Mouse (Mus musculus): ENCODE results near the gene Adck2. TPM values are rescaled to one million over a fixed set of nuclear protein-coding genes. Genes with fewer than 3 reads are reported as not detected.

Gene Adck2
- polyA plus RNA-seq, 1 experiment from 2014 or later: 26.6 TPM

DNA sequence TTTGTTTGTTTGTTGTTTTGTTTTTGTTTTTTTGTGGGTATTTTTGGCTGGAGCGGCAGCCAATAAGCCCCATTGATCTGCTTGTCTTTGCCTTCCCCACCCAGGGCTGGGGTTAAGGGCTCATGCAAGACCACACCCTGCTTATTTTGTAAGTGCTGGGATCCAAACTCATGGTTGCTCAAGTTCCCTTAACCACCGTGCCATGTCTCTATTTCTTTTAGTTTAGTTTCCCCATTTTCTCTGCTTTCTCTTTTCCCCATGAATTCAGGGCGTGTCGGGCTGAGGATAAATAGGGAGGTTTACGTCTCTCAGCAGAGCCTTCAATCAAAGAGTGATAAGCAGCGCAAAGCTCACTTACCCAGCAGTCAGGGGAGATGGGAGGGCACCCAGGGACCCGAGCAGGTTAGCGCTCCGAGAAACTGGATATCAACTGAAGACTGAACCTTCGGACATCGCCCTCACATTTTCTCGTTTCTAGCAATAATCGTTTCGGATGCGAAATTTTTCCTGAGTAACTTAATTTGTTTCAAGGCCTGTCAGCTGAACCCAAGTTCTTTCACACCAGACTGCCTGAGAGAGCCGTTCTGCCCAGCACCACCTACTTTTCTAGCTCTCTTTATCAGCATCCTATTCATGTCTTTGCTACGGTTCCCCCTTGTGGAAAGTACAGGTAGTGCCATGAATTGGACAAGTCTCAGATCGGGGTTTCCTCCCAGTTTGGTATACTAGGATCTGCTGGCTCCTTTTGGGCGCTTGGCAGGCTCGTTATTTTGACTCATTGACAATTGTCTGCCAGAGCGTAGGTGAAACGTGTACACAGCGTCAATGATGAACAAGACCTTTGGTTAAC, 11.3 kb upstream of the Adck2 start:
- Histone ChIP-seq H3K27me3 (no peaks in the 10 kb centered on the region), H3K27ac (no peak overlapping the region), H3K4me1 (peaks cover 26% of the 10 kb centered on the region), H3K36me3 (no peaks in the 10 kb centered on the region), H3K4me3 (peak overlapping the region; percentile 17; the same call in 1 of the 2 replicates), H3K4me2 (peak overlapping the region; percentile 53), H3K9me3 (no peaks in the 10 kb centered on the region), H3K9ac (peak overlapping the region; percentile 13; the same call in 1 of the 2 replicates)
- WGBS: 17% methylated on average over 23 of the region's 23 CpGs
- peak; percentile 40; the same call in 1 of the 2 replicates for ATAC-seq (ENCODE audit: borderline replicate concordance, extremely low read depth, low FRiP score, low TSS enrichment)

DNA sequence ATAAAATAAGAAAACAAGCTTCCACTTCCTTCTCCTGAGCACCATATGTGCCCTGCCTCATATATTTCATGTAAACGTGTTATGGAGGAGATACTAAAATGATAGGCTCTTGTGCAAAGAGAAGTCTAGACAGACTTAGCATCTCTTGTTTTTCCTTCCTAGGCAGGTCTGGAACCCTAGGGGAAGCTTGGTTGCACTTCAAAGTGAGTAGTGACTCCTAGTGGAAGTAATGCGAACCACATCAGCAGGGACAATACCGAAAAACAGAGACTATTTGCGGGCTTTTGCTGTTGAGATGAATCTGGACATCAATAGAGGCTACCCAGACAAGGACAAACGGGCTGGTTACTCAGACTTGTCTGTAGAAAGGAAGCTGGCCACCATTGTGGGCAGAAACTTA, 6.1 kb upstream of the Adck2 start:
- Histone ChIP-seq H3K4me1 (0 out of 2 replicates have a peak, but pooled peaks cover under 1% of the 10 kb centered on the region), H3K9ac (no peak overlapping the region), H3K9me3 (no peaks in the 10 kb centered on the region), H3K36me3 (no peaks in the 10 kb centered on the region), H3K4me2 (no peak overlapping the region), H3K27ac (no peak overlapping the region), H3K4me3 (no peak overlapping the region), H3K27me3 (no peaks in the 10 kb centered on the region)
- ATAC-seq (ENCODE audit: borderline replicate concordance, extremely low read depth, low FRiP score, low TSS enrichment): no peak; the same call in 1 of the 2 replicates
- 13% methylated on average over 5 of the region's 5 CpGs for WGBS

- H3K4me3 ChIP-seq: no peak overlapping the region
- H3K27me3 ChIP-seq: no peaks in the 10 kb centered on the region
- ATAC-seq (ENCODE audit: borderline replicate concordance, extremely low read depth, low FRiP score, low TSS enrichment): no peak
- H3K4me1 ChIP-seq: peaks cover 16% of the 10 kb centered on the region
- H3K9me3 ChIP-seq: no peaks in the 10 kb centered on the region
- no peak overlapping the region for H3K27ac ChIP-seq
- no peak overlapping the region for H3K4me2 ChIP-seq
- H3K36me3 ChIP-seq: no peaks in the 10 kb centered on the region
- H3K9ac ChIP-seq: no peak overlapping the region
- WGBS: 53% methylated on average over 3 of the region's 3 CpGs
Measured at GRCm38 (mm10) chr6:39570426-39570825, 3.2 kb upstream of the Adck2 start.

- peak overlapping the region; percentile 92 for H3K27ac ChIP-seq
- H3K4me3 ChIP-seq: peak overlapping the region; percentile 95
- no peaks in the 10 kb centered on the region for H3K9me3 ChIP-seq
- peak overlapping the region; percentile 85 for H3K9ac ChIP-seq
- peaks cover 8% of the 10 kb centered on the region; the same call in 1 of the 2 replicates for H3K36me3 ChIP-seq
- peaks cover 16% of the 10 kb centered on the region for H3K4me1 ChIP-seq
- ATAC-seq (ENCODE audit: borderline replicate concordance, extremely low read depth, low FRiP score, low TSS enrichment): no peak
- peak overlapping the region; percentile 91 for H3K4me2 ChIP-seq
- H3K27me3 ChIP-seq: no peaks in the 10 kb centered on the region
- WGBS: 19% methylated on average over 10 of the region's 10 CpGs
Measured at GRCm38 (mm10) chr6:39574555-39574869, 839 bp downstream of the Adck2 start.

GRCm38 (mm10) chr6:39574951-39575350, 1.3 kb downstream of the Adck2 start:
- H3K9ac ChIP-seq: no peak overlapping the region
- 58% methylated on average over 7 of the region's 7 CpGs for WGBS
- no peak for ATAC-seq (ENCODE audit: borderline replicate concordance, extremely low read depth, low FRiP score, low TSS enrichment)

GRCm38 (mm10) chr6:39579552-39579951, 5.9 kb downstream of the Adck2 start:
- H3K36me3 ChIP-seq: peaks cover 24% of the 10 kb centered on the region
- H3K27me3 ChIP-seq: no peaks in the 10 kb centered on the region
- H3K9me3 ChIP-seq: no peaks in the 10 kb centered on the region
- no peak overlapping the region for H3K9ac ChIP-seq
- no peak for ATAC-seq (ENCODE audit: borderline replicate concordance, extremely low read depth, low FRiP score, low TSS enrichment)
- no peak overlapping the region for H3K27ac ChIP-seq
- 81% methylated on average over 7 of the region's 7 CpGs for WGBS
- no peak overlapping the region for H3K4me3 ChIP-seq
- no peak overlapping the region for H3K4me2 ChIP-seq
- peaks cover 7% of the 10 kb centered on the region for H3K4me1 ChIP-seq

More at GRCm38 (mm10) chr6:39574951-39575350, 1.3 kb downstream of the Adck2 start:
- Histone ChIP-seq H3K9me3 (no peaks in the 10 kb centered on the region), H3K4me2 (peak overlapping the region; percentile 91), H3K27ac (no peak overlapping the region; the same call in 1 of the 2 replicates), H3K36me3 (peaks cover 12% of the 10 kb centered on the region; the same call in 1 of the 2 replicates), H3K4me3 (peak overlapping the region; percentile 95), H3K27me3 (no peaks in the 10 kb centered on the region), H3K4me1 (peaks cover 16% of the 10 kb centered on the region)

- no peak overlapping the region for H3K27ac ChIP-seq
- peaks cover 24% of the 10 kb centered on the region for H3K36me3 ChIP-seq
- no peak overlapping the region for H3K9ac ChIP-seq
- no peak overlapping the region for H3K4me2 ChIP-seq
- H3K27me3 ChIP-seq: no peaks in the 10 kb centered on the region
- H3K4me3 ChIP-seq: no peak overlapping the region
- ATAC-seq (ENCODE audit: borderline replicate concordance, extremely low read depth, low FRiP score, low TSS enrichment): no peak
- WGBS: 81% methylated on average over 2 of the region's 2 CpGs
- H3K9me3 ChIP-seq: no peaks in the 10 kb centered on the region
- no peaks in the 10 kb centered on the region for H3K4me1 ChIP-seq
Measured at GRCm38 (mm10) chr6:39580558-39580957, 6.9 kb downstream of the Adck2 start.

DNA sequence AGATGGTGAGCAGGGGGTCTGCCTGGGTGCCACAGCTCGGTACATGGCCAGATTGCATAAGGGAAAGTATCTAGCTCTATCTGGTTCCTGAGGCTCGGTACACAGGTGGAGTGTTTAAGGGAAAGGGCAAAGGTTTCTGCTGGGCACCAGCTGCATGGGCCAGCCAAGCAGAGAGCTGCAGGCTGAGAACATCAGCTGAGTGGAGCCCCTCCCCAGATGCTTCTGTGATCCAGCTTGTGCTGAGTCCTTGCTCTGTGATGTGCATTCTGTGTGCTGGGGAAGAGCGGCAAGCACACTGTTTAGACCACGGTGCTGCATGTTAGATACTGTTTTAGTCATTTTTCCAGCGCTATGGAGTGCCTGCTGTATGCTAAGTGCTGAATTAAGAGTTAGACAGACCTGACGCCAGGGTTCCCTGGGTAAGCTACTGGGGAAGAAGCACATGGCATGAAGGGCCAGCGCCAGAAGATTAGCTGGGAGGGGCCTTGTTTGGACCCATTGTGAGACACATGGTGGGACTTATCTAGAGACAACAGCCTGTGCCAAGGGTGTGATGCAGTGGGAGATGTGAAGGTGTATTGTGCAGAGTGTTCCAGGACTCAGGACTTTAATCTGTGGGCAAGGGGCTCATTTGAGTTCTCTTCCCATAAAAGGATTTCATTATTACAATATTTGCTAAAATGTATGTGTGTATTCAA, 7.6 kb downstream of the Adck2 start:
- 74% methylated on average over 7 of the region's 7 CpGs for WGBS
- H3K36me3 ChIP-seq: peaks cover 28% of the 10 kb centered on the region

GRCm38 (mm10) chr6:39585517-39585916, 11.8 kb downstream of the Adck2 start, which contains the start of gene Gm42420:
Gm42420 (plus strand) TSS chr6:39585753.
- 89% methylated on average over 6 of the region's 6 CpGs for WGBS
- H3K27ac ChIP-seq: no peak within 1 kb of the TSS
- H3K27me3 ChIP-seq: no peaks in the 10 kb centered on the region
- H3K4me3 ChIP-seq: no peak within 1 kb of the TSS
- H3K36me3 ChIP-seq: peaks cover 25% of the 10 kb centered on the region; the same call in 1 of the 2 replicates
- H3K4me2 ChIP-seq: no peak within 1 kb of the TSS
- H3K4me1 ChIP-seq: no peaks in the 10 kb centered on the region
- H3K9ac ChIP-seq: no peak within 1 kb of the TSS
- no peaks in the 10 kb centered on the region for H3K9me3 ChIP-seq
- no peak for ATAC-seq (ENCODE audit: borderline replicate concordance, extremely low read depth, low FRiP score, low TSS enrichment)

More for the DNA sequence above, 7.6 kb downstream of the Adck2 start:
- no peak overlapping the region for H3K4me3 ChIP-seq
- no peak overlapping the region for H3K9ac ChIP-seq
- no peaks in the 10 kb centered on the region for H3K9me3 ChIP-seq
- H3K27me3 ChIP-seq: no peaks in the 10 kb centered on the region
- H3K4me2 ChIP-seq: no peak overlapping the region
- H3K4me1 ChIP-seq: no peaks in the 10 kb centered on the region
- H3K27ac ChIP-seq: no peak overlapping the region
- ATAC-seq (ENCODE audit: borderline replicate concordance, extremely low read depth, low FRiP score, low TSS enrichment): no peak

GRCm38 (mm10) chr6:39591481-39591880, 17.8 kb downstream of the Adck2 start:
- H3K9me3 ChIP-seq: no peaks in the 10 kb centered on the region
- no peaks in the 10 kb centered on the region for H3K27me3 ChIP-seq
- H3K36me3 ChIP-seq: 0 out of 2 replicates have a peak, but pooled peaks cover 8% of the 10 kb centered on the region
- no peak overlapping the region for H3K27ac ChIP-seq
- no peak for ATAC-seq (ENCODE audit: borderline replicate concordance, extremely low read depth, low FRiP score, low TSS enrichment)
- no peak overlapping the region for H3K9ac ChIP-seq
- peaks cover 11% of the 10 kb centered on the region for H3K4me1 ChIP-seq
- peak overlapping the region; percentile 71; the same call in 1 of the 2 replicates for H3K4me2 ChIP-seq
- 94% methylated on average over 4 of the region's 4 CpGs for whole genome bisulfite sequencing
- peak overlapping the region; percentile 92; the same call in 1 of the 2 replicates for H3K4me3 ChIP-seq

DNA sequence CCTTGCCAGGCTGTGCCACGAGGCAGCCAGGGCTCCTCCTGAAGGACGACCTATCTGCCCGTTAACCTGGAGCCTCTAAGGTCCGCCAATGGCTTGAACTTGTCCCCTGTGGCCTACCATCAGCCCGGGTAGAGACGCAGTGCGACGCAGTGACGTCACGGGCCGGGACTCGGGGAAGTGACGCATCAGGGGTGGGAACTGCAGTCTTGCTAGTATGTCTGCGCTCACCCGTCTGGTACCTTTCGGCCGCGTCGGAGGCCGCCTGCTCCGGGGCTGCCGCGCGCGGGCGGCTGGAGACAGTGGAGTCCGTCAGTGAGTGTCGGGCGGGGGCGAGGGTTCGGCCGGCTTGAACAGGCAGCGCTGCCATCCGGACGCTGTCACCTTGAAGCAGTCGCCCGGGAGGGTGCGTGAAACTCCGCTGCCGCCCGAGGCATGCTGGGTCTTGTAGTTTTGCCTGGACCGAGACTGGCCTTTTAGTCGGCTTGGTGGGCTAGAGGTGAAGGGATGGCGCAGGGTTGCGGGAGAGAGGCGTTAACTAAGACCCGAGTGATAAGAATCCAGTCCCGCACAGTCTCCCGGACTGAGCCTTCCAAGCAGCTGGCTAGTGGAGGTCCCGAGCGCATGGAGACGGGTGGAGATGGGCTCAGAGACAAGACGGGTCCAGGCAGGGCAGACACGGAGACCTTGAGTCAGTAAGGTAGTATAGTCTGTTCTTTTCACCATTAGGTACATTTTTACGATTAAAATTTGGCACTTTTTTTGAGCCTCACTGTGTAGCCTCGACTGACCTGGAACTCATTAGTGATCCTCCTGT, 18.9 kb downstream of the Adck2 start, which contains the start of gene Ndufb2:
Gene Ndufb2 (plus strand): TSS at position 174 of the 814 bp plus-strand sequence.
- peak within 1 kb of the TSS; percentile 71 for H3K4me2 ChIP-seq
- peak within 1 kb of the TSS; percentile 94 for H3K27ac ChIP-seq
- H3K9ac ChIP-seq: peak within 1 kb of the TSS; percentile 89
- H3K4me1 ChIP-seq: peaks cover 11% of the 10 kb centered on the region
- under 1% methylated on average over 56 of the region's 56 CpGs for WGBS
- peaks cover 11% of the 10 kb centered on the region; the same call in 1 of the 2 replicates for H3K36me3 ChIP-seq
- ATAC-seq (ENCODE audit: borderline replicate concordance, extremely low read depth, low FRiP score, low TSS enrichment): peak; percentile 98
- H3K27me3 ChIP-seq: no peaks in the 10 kb centered on the region
- H3K4me3 ChIP-seq: peak within 1 kb of the TSS; percentile 92
- H3K9me3 ChIP-seq: no peaks in the 10 kb centered on the region

Data from lung, embryonic 15.5 days (tissue).